In the genomic region with DNA sequence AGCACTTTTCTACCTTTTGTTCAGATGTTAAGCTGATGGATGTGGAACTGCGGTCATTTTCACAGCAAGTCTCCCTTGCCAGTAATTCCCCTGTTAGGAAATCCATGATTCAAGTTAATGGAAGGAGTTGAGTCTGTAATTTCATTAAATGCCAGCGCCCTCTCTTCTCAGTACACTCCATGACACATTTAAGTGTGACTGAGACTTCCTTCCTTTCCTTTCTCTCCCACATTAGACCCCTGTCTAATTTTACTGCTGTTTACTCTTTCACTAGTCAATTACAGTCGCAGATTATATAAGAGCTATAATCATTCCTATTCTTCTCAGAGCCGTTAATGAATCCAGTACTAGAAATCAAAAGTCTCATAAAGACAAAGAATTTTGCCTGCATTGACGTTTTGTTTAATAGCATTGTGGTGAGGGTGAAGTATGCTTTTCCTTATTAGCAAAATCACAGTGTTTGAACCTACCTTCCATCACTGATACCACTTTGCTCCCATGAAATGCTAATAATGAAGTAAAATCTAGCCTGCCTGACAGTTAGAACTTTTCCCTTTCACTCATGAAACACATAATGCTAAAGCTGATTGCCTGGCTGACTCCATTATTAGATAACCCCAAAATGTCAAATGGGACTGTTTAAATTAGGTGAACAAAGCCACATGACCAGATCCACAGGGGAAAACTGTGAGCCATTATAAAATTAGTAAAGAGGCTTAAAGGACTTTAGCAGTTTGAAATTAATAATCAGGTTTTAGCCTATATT, we compare ENCODE assay signal across 18 mouse cellular contexts.
A peak's percentile ranks its signal among the peaks of the same experiment; 100 is the strongest.
DNase-seq lines count a peak whose midpoint lies in the region; ATAC-seq and TF ChIP-seq lines count a peak whose summit lies in the region.
"Had no signal": no experiment of that assay in that cellular context is flagged by ENCODE, and none has a peak within 500 bp of the region (broad histone marks: within the 10 kb centered on the region; RNA-seq: fewer than 3 reads in every experiment).

No protein-coding gene starts in this region.

- no peak overlapping the region for H3K4me2 ChIP-seq in hindbrain, embryonic 12.5 days (replicated peaks)
- no peak overlapping the region for H3K4me2 ChIP-seq in hindbrain, embryonic 13.5 days
- H3K4me2 ChIP-seq in midbrain, postnatal 0 days (ENCODE audit: low read depth, low read length, poor library complexity, severe bottlenecking) = no peak overlapping the region
- H3K4me2 ChIP-seq: heart, embryonic 12.5 days; intestine, embryonic 15.5 days; kidney, embryonic 15.5 days; lung, embryonic 14.5 days had no signal

- 71% methylated on average over 5 of the region's 5 CpGs for WGBS in hindbrain, embryonic 10.5 days
- 52% methylated on average over 5 of the region's 5 CpGs for WGBS in hindbrain, embryonic 12.5 days
- WGBS in hindbrain, embryonic 13.5 days = 43% methylated on average over 5 of the region's 5 CpGs
- 67% methylated on average over 5 of the region's 5 CpGs for WGBS in midbrain, postnatal 0 days

- peak overlapping the region; percentile 16; the same call in 1 of the 2 replicates for H3K27ac ChIP-seq in hindbrain, embryonic 10.5 days
- no peak overlapping the region for H3K27ac ChIP-seq in hindbrain, embryonic 12.5 days
- H3K27ac ChIP-seq in hindbrain, embryonic 13.5 days = peak overlapping the region; percentile 30; the same call in 1 of the 2 replicates
- no peak overlapping the region for H3K27ac ChIP-seq in midbrain, postnatal 0 days (ENCODE audit: low read depth, low read length)
- H3K27ac ChIP-seq: intestine, embryonic 15.5 days; kidney, embryonic 15.5 days had no signal

- no peak overlapping the region for H3K4me3 ChIP-seq in hindbrain, embryonic 10.5 days
- H3K4me3 ChIP-seq in hindbrain, embryonic 12.5 days = no peak overlapping the region
- H3K4me3 ChIP-seq in hindbrain, embryonic 13.5 days = no peak overlapping the region
- H3K4me3 ChIP-seq in midbrain, postnatal 0 days (ENCODE audit: low read depth, low read length) = no peak overlapping the region
- H3K4me3 ChIP-seq: erythroblast, embryonic 14.5 days; heart, embryonic 12.5 days; intestine, embryonic 15.5 days; kidney, embryonic 15.5 days had no signal

- no peaks in the 10 kb centered on the region for H3K36me3 ChIP-seq in hindbrain, embryonic 10.5 days
- H3K36me3 ChIP-seq in hindbrain, embryonic 12.5 days = no peaks in the 10 kb centered on the region
- H3K36me3 ChIP-seq in hindbrain, embryonic 13.5 days = no peaks in the 10 kb centered on the region
- H3K36me3 ChIP-seq in midbrain, postnatal 0 days (ENCODE audit: insufficient read depth, low read length) = no peaks in the 10 kb centered on the region
- H3K36me3 ChIP-seq: heart, embryonic 12.5 days; intestine, embryonic 15.5 days; kidney, embryonic 15.5 days had no signal

- no peak for TF ChIP-seq CTCF in midbrain, postnatal 0 days (IDR thresholded peaks at IDR 0.05)

- H3K9ac ChIP-seq in hindbrain, embryonic 12.5 days = no peak overlapping the region
- H3K9ac ChIP-seq in hindbrain, embryonic 13.5 days = no peak overlapping the region
- H3K9ac ChIP-seq in midbrain, postnatal 0 days (replicated peaks; ENCODE audit: low read length, poor library complexity, severe bottlenecking) = no peak overlapping the region
- H3K9ac ChIP-seq: heart, embryonic 12.5 days; intestine, embryonic 15.5 days; kidney, embryonic 15.5 days; lung, embryonic 14.5 days had no signal

- ATAC-seq in hindbrain, embryonic 12.5 days (ENCODE audit: low FRiP score) = no peak
- ATAC-seq in hindbrain, embryonic 13.5 days (ENCODE audit: low FRiP score) = no peak
- ATAC-seq in midbrain, postnatal 0 days (ENCODE audit: low FRiP score) = no peak
- ATAC-seq: intestine, embryonic 15.5 days had no signal

- DNase-seq in hindbrain, embryonic 10.5 days (ENCODE audit: low spot score) = no peak
- peak; percentile 7 for DNase-seq in embryo, embryonic 11 days
- peak; percentile 4 for DNase-seq in midbrain, postnatal 0 days (ENCODE audit: low spot score)
- no peak for DNase-seq in layer of hippocampus, adult 9-10 months (ENCODE audit: low spot score)
- DNase-seq in kidney, adult 11 months = no peak
- DNase-seq in gastrocnemius, postnatal 25 days = no peak
- DNase-seq: adrenal gland, postnatal 14 days; layer of hippocampus, postnatal 36 days; liver; lung, embryonic 14.5 days; lung, postnatal 4 days; thymus, postnatal 36 days had no signal

- H3K4me1 ChIP-seq in hindbrain, embryonic 10.5 days (replicated peaks) = no peaks in the 10 kb centered on the region; the same call in 1 of the 2 replicates
- H3K4me1 ChIP-seq in hindbrain, embryonic 12.5 days = no peaks in the 10 kb centered on the region
- H3K4me1 ChIP-seq in hindbrain, embryonic 13.5 days (replicated peaks) = peaks cover 5% of the 10 kb centered on the region; the same call in 1 of the 2 replicates
- no peaks in the 10 kb centered on the region for H3K4me1 ChIP-seq in midbrain, postnatal 0 days (ENCODE audit: insufficient read depth, low read length)
- H3K4me1 ChIP-seq: heart, embryonic 12.5 days; intestine, embryonic 15.5 days; kidney, embryonic 15.5 days had no signal

- H3K27me3 ChIP-seq in hindbrain, embryonic 10.5 days (ENCODE audit: insufficient read depth, poor library complexity, severe bottlenecking) = no peaks in the 10 kb centered on the region
- H3K27me3 ChIP-seq in hindbrain, embryonic 12.5 days = no peaks in the 10 kb centered on the region
- H3K27me3 ChIP-seq in hindbrain, embryonic 13.5 days = no peaks in the 10 kb centered on the region
- H3K27me3 ChIP-seq in midbrain, postnatal 0 days (ENCODE audit: insufficient read depth, low read length) = no peaks in the 10 kb centered on the region
- H3K27me3 ChIP-seq: heart, embryonic 12.5 days; intestine, embryonic 15.5 days; kidney, embryonic 15.5 days had no signal

- peaks cover under 1% of the 10 kb centered on the region; the same call in 1 of the 2 replicates for H3K9me3 ChIP-seq in hindbrain, embryonic 10.5 days
- no peaks in the 10 kb centered on the region for H3K9me3 ChIP-seq in hindbrain, embryonic 12.5 days (replicated peaks)
- H3K9me3 ChIP-seq in hindbrain, embryonic 13.5 days = no peaks in the 10 kb centered on the region
- H3K9me3 ChIP-seq in midbrain, postnatal 0 days (ENCODE audit: low read length) = no peaks in the 10 kb centered on the region
- H3K9me3 ChIP-seq: intestine, embryonic 15.5 days; kidney, embryonic 15.5 days had no signal

Comparison
In these comparisons a context has a peak if more than half of its experiments do, and no peak if none do; other contexts are left out.
1. H3K27ac ChIP-seq: peak in hindbrain, embryonic 10.5 days (single experiment) and hindbrain, embryonic 13.5 days (single experiment); none in hindbrain, embryonic 12.5 days (single experiment) and midbrain, postnatal 0 days (single experiment).
2. DNase-seq: peak in embryo, embryonic 11 days (single experiment) and midbrain, postnatal 0 days (single experiment); none in hindbrain, embryonic 10.5 days (single experiment), layer of hippocampus, adult 9-10 months (single experiment), kidney, adult 11 months (single experiment) and gastrocnemius, postnatal 25 days (single experiment).